Mouse (Mus musculus) thymus, adult 2 months (tissue): ENCODE measurements around the gene Prrt1. TPM values are rescaled to one million over a fixed set of nuclear protein-coding genes. Genes with fewer than 3 reads are reported as not detected.

Experiments used
- DNase-seq: peaks from one replicate; pipeline ENCODE4 v3.0.0; 2021
- H3K27ac ChIP-seq: fragments of 200-500 bp; 2 replicates; pipeline ENCODE4 v1.5.1; 2012; ENCODE audit warnings: low read length, control low read depth; ENCODE audit not compliant: control insufficient read depth, insufficient read depth
- H3K27me3 ChIP-seq: fragments of 200-500 bp; 2 replicates; pipeline ENCODE4 v1.6.1; 2012; ENCODE audit warnings: mild to moderate bottlenecking, low read length, moderate library complexity, mixed read lengths; ENCODE audit not compliant: control insufficient read depth, insufficient read depth
- H3K36me3 ChIP-seq: fragments of 200-500 bp; 2 replicates; pipeline ENCODE4 v1.6.1; 2012; ENCODE audit warnings: mild to moderate bottlenecking, low read length, moderate library complexity; ENCODE audit not compliant: control insufficient read depth, insufficient read depth
- H3K4me1 ChIP-seq: fragments of 200-500 bp; replicated peaks from 2 replicates; pipeline ENCODE4 v1.6.1; 2012; ENCODE audit warnings: low read length; ENCODE audit not compliant: control insufficient read depth, insufficient read depth
- H3K4me3 ChIP-seq: fragments of 200-500 bp; 2 replicates; pipeline ENCODE4 v1.5.1; 2012; ENCODE audit warnings: mild to moderate bottlenecking, low read length, control low read depth, moderate library complexity; ENCODE audit not compliant: control insufficient read depth, insufficient read depth
- CTCF ChIP-seq: fragments of 200-500 bp; IDR thresholded peaks from 2 replicates; pipeline ENCODE4 v1.5.1; 2012; ENCODE audit warnings: mild to moderate bottlenecking, control low read depth, low read length, moderate library complexity, borderline replicate concordance; ENCODE audit not compliant: control insufficient read depth, poor library complexity, insufficient read depth; ENCODE audit errors: extremely low read depth
- POLR2A ChIP-seq: fragments of 200-500 bp; IDR thresholded peaks from 2 replicates; pipeline ENCODE4 v1.6.1; 2012; ENCODE audit warnings: mild to moderate bottlenecking, low read length, control low read depth, moderate library complexity; ENCODE audit not compliant: control insufficient read depth, poor library complexity, insufficient read depth; ENCODE audit errors: extremely low read depth
- WGBS: fragments of 180-500 bp; shearing (Covaris S2); methylation state at CpG from one replicate; pipeline ENCODE4 v1.1.7; 2018; 5-methylcytosine and 5-hydroxymethylcytosine counted together
- polyA plus RNA-seq: library from polyadenylated mRNA; depleted of rRNA; stranded (reverse); fragments of >200 nt; gene quantifications from 2 replicates; pipeline ENCODE4 v1.2.3, GENCODE M21; 2012

Prrt1 gene
- polyA plus RNA-seq, 1 experiment, result 361 TPM

GRCm38 (mm10) chr17:34613830-34614229 is 15.5 kb upstream of the Prrt1 start:
- Histone ChIP-seq H3K4me3 (no peak overlapping the region), H3K27me3 (no peaks in the 10 kb centered on the region), H3K36me3 (peaks cover 31% of the 10 kb centered on the region), H3K27ac (no peak overlapping the region), H3K4me1 (0 out of 2 replicates have a peak, but pooled peaks cover under 1% of the 10 kb centered on the region)
- TF ChIP-seq CTCF (no peak), POLR2A (no peak)
- 93% methylated on average over 10 of the region's 10 CpGs for WGBS
- no peak for DNase-seq

DNA sequence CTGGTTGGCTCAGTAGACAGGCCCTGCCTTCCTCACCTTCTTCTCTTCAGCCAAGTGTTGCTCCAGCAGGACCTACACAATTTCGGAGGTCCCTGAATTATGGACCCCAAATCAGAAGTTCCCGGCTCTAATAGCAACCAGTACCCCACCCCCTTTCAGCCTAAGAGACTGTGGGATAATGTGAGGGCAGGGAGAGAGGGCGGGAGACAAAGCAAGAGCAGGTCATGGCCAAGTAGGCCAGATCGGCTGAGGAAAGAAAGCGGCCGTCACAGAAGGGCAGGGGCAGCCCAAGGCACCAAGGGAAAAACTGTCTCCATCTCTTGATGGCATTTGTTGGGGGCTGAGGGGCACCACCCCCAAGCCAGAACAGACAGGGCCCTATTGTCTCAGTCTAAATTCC is 13.5 kb upstream of the Prrt1 start, which contains the start of gene Egfl8:
Gene Egfl8 (minus strand): TSS at position 101 of the 400 bp plus-strand sequence.
- Histone ChIP-seq H3K27ac (no peak within 1 kb of the TSS), H3K4me1 (no peaks in the 10 kb centered on the region), H3K27me3 (no peaks in the 10 kb centered on the region), H3K36me3 (peaks cover 34% of the 10 kb centered on the region), H3K4me3 (no peak within 1 kb of the TSS)
- WGBS, result 92% methylated on average over 6 of the region's 6 CpGs
- DNase-seq, result no peak
- TF ChIP-seq CTCF, result no peak
- TF ChIP-seq POLR2A, result no peak

- Histone ChIP-seq H3K27ac (no peak overlapping the region), H3K36me3 (peaks cover 34% of the 10 kb centered on the region), H3K4me1 (no peaks in the 10 kb centered on the region), H3K27me3 (no peaks in the 10 kb centered on the region), H3K4me3 (no peak overlapping the region)
- TF ChIP-seq CTCF (no peak), POLR2A (no peak)
- WGBS, result 13% methylated on average over 6 of the region's 6 CpGs
- DNase-seq, result peak; percentile 86
These were observed 10.3 kb upstream of the Prrt1 start for GRCm38 (mm10) chr17:34618999-34619398.

GRCm38 (mm10) chr17:34621006-34621405 is 8.3 kb upstream of the Prrt1 start:
- no peak for DNase-seq
- no peak overlapping the region for H3K27ac ChIP-seq
- no peak for TF ChIP-seq POLR2A
- no peak for TF ChIP-seq CTCF
- no peaks in the 10 kb centered on the region for H3K27me3 ChIP-seq
- 95% methylated on average over 8 of the region's 8 CpGs for WGBS
- no peak overlapping the region for H3K4me3 ChIP-seq
- H3K4me1 ChIP-seq, result no peaks in the 10 kb centered on the region
- H3K36me3 ChIP-seq, result peaks cover 33% of the 10 kb centered on the region

DNA sequence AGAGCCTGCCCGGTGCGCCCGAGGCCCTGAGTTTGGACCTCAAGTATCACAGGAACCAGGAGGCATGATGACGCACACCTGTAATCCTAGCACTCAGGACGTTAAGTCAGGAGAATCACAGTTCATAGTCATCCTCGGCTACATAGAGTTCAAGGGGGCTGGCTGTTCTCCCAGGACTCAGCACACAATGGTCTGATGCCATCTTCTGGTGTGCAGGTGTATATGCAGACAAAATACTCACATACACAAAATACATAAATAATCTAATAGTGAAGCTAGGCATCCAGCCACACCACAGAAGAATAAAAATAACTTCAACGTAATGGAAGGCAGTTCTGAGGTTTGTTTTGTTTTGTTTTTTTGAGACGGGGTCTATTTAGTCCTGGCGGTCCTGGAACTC is 6.2 kb upstream of the Prrt1 start:
- 92% methylated on average over 9 of the region's 9 CpGs for WGBS
- peaks cover 23% of the 10 kb centered on the region for H3K36me3 ChIP-seq

GRCm38 (mm10) chr17:34624981-34625380 is 4.4 kb upstream of the Prrt1 start:
- Histone ChIP-seq H3K4me3 (no peak overlapping the region), H3K36me3 (peaks cover 23% of the 10 kb centered on the region), H3K4me1 (peaks cover 19% of the 10 kb centered on the region), H3K27ac (no peak overlapping the region), H3K27me3 (no peaks in the 10 kb centered on the region)
- 98% methylated on average over 3 of the region's 3 CpGs for WGBS
- DNase-seq, result no peak
- TF ChIP-seq POLR2A (no peak), CTCF (no peak)

More for the DNA sequence above, 6.2 kb upstream of the Prrt1 start:
- TF ChIP-seq CTCF (no peak), POLR2A (no peak)
- Histone ChIP-seq H3K27me3 (no peaks in the 10 kb centered on the region), H3K27ac (no peak overlapping the region), H3K4me3 (no peak overlapping the region), H3K4me1 (peaks cover 9% of the 10 kb centered on the region)
- DNase-seq, result no peak

GRCm38 (mm10) chr17:34626062-34626772 is 3.1 kb upstream of the Prrt1 start:
- peak overlapping the region; percentile 89; the same call in 1 of the 2 replicates for H3K27ac ChIP-seq
- 72% methylated on average over 16 of the region's 16 CpGs for WGBS
- no peak for TF ChIP-seq CTCF
- no peak for TF ChIP-seq POLR2A
- peaks cover 17% of the 10 kb centered on the region for H3K36me3 ChIP-seq
- DNase-seq, result no peak
- no peaks in the 10 kb centered on the region for H3K27me3 ChIP-seq
- H3K4me3 ChIP-seq, result peak overlapping the region; percentile 89
- peaks cover 23% of the 10 kb centered on the region for H3K4me1 ChIP-seq
